Mouse (Mus musculus): ENCODE measurements around the gene Plxdc1. TPM values are rescaled to one million over a fixed set of nuclear protein-coding genes. Genes with fewer than 3 reads are reported as not detected.

The Plxdc1 gene
- 2.4 and 3.1 TPM in 2 replicates for total RNA-seq (2014; rRNA removed)
- 4.9 and 5.6 TPM in 2 replicates for polyA plus RNA-seq (2015; fragmentation: Nextera tagmentation; extraction: Ambion mirVana)

DNA sequence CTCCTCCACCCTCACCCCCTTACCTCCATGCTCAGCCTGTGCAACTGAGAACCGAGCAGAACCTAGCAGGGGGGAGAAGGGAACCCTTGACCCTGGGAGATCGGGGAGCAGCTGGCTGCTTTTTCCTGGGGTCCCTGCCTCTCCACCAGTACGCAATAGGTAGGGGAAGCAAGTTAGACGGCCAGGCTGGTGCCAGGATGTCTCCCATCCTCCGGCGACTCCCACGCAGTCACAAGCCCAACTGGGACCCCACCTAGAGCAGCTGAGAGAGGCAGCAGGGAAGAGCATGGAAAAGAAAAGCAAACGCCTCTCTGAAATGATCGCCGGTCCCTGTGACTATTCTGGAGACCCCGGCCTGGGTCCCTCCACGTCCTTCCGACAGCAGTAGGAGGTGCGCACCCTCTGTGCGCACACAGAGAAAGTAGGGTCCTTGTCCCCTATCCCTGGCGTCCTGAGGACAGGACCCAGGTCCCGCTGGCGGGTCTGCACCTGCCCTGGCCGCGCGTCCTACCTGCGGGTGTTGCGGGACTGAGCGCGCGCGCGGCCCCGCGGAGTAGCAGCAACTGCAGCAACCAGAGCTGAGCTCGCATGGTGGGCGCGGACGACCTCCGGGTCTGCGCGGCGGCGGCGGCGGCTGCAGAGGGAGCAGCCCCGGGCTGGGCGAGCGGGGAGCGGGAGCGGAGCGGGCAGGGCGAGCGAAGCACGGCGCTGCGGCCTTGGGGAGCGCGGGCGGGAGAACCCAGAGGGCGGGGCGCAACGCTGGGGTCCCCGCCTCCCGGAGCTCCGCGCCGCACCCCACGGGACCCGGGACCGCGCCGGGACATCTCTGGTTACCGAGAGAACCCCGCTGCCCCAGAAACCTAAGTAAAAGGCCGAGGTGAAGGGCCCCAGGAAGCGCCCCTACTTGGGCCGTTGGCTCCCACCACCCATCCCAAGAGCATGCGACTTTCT lies at the start of gene Plxdc1:
Gene Plxdc1, minus strand, starts transcription at position 718 of the 951 bp plus-strand sequence.
- ATAC-seq (ENCODE audit: low FRiP score) (no peak), DNase-seq (ENCODE audit: low spot score) (no peak)
- H3K4me2 ChIP-seq (ENCODE audit: low read depth, low read length, poor library complexity, severe bottlenecking): peak within 1 kb of the TSS; percentile 79
- 0 out of 2 replicates have a peak, but pooled peaks cover 5% of the 10 kb centered on the region for H3K4me1 ChIP-seq (ENCODE audit: insufficient read depth, low read length)
- WGBS: 3% methylated on average over 67 of the region's 74 CpGs
- H3K4me3 ChIP-seq (ENCODE audit: low read depth, low read length): peak within 1 kb of the TSS; percentile 72
- H3K9ac ChIP-seq (replicated peaks; ENCODE audit: low read length, poor library complexity, severe bottlenecking): peak within 1 kb of the TSS; percentile 63
- TF ChIP-seq CTCF (IDR thresholded peaks at IDR 0.05): no peak
- no peaks in the 10 kb centered on the region for H3K9me3 ChIP-seq (ENCODE audit: low read length)
- no peak within 1 kb of the TSS for H3K27ac ChIP-seq (ENCODE audit: low read depth, low read length)
- peaks cover 8% of the 10 kb centered on the region for H3K27me3 ChIP-seq (ENCODE audit: insufficient read depth, low read length)
- no peaks in the 10 kb centered on the region for H3K36me3 ChIP-seq (ENCODE audit: insufficient read depth, low read length)

DNA sequence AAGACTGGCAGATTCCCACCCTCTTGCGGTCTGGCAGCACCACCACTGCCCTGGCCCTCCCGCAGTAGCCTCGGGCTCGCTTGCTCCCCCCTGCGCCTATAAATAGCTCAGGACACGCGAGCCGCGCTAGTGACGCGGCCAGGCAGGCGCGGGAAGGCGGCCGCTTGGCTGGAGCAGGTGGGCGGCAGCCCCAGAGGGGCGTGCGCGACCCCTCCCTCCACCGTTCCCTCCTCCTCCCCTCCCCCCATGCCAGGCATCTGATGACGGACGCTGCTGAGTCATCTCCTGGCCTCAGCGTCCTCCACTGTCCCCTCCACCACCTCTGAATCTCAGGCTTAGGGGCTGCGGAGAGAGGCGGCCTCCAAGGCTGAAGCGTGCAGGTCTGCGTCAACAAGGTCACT lies 49.7 kb upstream of the Plxdc1 start:
- WGBS: 1% methylated on average over 27 of the region's 27 CpGs
- TF ChIP-seq CTCF (IDR thresholded peaks at IDR 0.05): peak; percentile 30; the same call in 1 of the 2 replicates
- Histone ChIP-seq H3K36me3 (ENCODE audit: insufficient read depth, low read length) (peaks cover 4% of the 10 kb centered on the region; the same call in 1 of the 2 replicates), H3K4me1 (ENCODE audit: insufficient read depth, low read length) (peaks cover 10% of the 10 kb centered on the region; the same call in 1 of the 2 replicates), H3K9ac (replicated peaks; ENCODE audit: low read length, poor library complexity, severe bottlenecking) (peak overlapping the region; percentile 56), H3K4me3 (ENCODE audit: low read depth, low read length) (peak overlapping the region; percentile 39), H3K9me3 (ENCODE audit: low read length) (no peaks in the 10 kb centered on the region), H3K27ac (ENCODE audit: low read depth, low read length) (0 out of 2 replicates have a peak overlapping the region, but pooled peaks have one; percentile 26), H3K27me3 (ENCODE audit: insufficient read depth, low read length) (no peaks in the 10 kb centered on the region), H3K4me2 (ENCODE audit: low read depth, low read length, poor library complexity, severe bottlenecking) (peak overlapping the region; percentile 77)
- peak; percentile 69 for DNase-seq (ENCODE audit: low spot score)
- peak; percentile 74 for ATAC-seq (ENCODE audit: low FRiP score)

DNA sequence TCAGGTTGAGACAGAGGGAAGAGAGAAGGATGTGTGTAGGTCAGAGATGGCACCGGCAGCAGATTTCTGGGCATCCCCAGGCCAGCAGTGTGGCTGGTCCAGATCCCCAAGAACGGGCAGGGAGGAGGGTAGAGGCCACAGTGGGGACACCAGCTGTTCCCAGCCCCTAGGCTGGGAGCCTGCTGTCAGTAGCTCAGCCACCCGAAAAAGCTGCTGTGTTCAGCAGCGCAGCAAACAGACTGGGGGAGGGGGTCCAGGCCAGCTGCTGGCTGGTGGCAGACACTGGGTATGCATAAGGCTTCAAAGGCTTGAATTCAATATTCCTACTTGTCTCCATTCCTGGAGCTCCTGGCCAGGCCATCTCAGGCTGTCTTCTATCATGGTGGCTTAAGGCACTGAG lies 48.6 kb upstream of the Plxdc1 start:
- ATAC-seq (ENCODE audit: low FRiP score) (no peak; the same call in 1 of the 2 replicates), DNase-seq (ENCODE audit: low spot score) (peak; percentile 77)
- H3K27me3 ChIP-seq (ENCODE audit: insufficient read depth, low read length): no peaks in the 10 kb centered on the region
- peaks cover 10% of the 10 kb centered on the region; the same call in 1 of the 2 replicates for H3K4me1 ChIP-seq (ENCODE audit: insufficient read depth, low read length)
- H3K36me3 ChIP-seq (ENCODE audit: insufficient read depth, low read length): peaks cover 12% of the 10 kb centered on the region; the same call in 1 of the 2 replicates
- H3K27ac ChIP-seq (ENCODE audit: low read depth, low read length): no peak overlapping the region
- 27% methylated on average over 4 of the region's 4 CpGs for WGBS
- H3K4me3 ChIP-seq (ENCODE audit: low read depth, low read length): no peak overlapping the region
- no peaks in the 10 kb centered on the region for H3K9me3 ChIP-seq (ENCODE audit: low read length)
- H3K4me2 ChIP-seq (ENCODE audit: low read depth, low read length, poor library complexity, severe bottlenecking): no peak overlapping the region
- no peak overlapping the region for H3K9ac ChIP-seq (replicated peaks; ENCODE audit: low read length, poor library complexity, severe bottlenecking)
- no peak for TF ChIP-seq CTCF (IDR thresholded peaks at IDR 0.05)

DNA sequence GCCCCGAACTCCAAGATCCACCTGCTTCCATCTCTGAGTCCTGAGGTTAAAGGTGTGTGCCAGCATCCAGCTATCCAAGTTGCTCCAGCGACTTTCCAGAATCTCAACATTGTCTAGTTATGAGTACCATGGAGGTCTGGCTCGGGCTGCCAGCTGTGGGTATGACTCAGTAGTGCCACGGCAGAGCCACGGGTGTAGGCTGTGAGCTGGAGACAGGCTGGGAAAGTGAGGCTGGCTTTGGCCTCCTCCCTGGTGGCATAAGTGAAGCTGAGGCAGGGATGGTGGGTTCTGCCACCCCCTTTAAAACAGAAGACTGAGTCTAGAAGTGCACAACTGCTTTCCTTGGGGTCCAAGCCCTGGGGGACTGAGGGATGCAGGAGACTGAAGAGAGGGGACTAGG lies 47.8 kb upstream of the Plxdc1 start:
- 91% methylated on average over 5 of the region's 5 CpGs for WGBS
- Histone ChIP-seq H3K4me1 (ENCODE audit: insufficient read depth, low read length) (peaks cover 10% of the 10 kb centered on the region; the same call in 1 of the 2 replicates), H3K27me3 (ENCODE audit: insufficient read depth, low read length) (no peaks in the 10 kb centered on the region), H3K9me3 (ENCODE audit: low read length) (no peaks in the 10 kb centered on the region), H3K4me3 (ENCODE audit: low read depth, low read length) (no peak overlapping the region), H3K27ac (ENCODE audit: low read depth, low read length) (no peak overlapping the region), H3K4me2 (ENCODE audit: low read depth, low read length, poor library complexity, severe bottlenecking) (no peak overlapping the region), H3K36me3 (ENCODE audit: insufficient read depth, low read length) (peaks cover 19% of the 10 kb centered on the region; the same call in 1 of the 2 replicates), H3K9ac (replicated peaks; ENCODE audit: low read length, poor library complexity, severe bottlenecking) (no peak overlapping the region)
- TF ChIP-seq CTCF (IDR thresholded peaks at IDR 0.05): no peak
- DNase-seq (ENCODE audit: low spot score) (no peak), ATAC-seq (ENCODE audit: low FRiP score) (no peak)

DNA sequence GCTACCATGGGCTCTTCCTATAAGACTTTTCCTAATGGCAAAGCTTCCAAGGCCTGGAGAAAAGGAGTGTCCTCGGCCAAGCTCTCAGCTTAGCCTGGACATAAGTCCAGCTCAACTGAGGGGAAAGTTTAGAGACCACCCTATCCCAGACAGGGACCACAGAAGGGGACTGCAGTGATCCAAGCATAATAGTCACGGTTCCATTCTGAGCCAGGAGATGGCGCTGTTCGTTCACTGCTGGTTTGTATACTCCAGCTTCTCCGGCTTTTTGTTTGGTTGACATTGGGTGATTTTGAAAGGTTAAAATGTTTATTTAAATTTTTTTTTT lies 45.2 kb upstream of the Plxdc1 start:
- WGBS: 3% methylated on average over 5 of the region's 5 CpGs
- ATAC-seq (ENCODE audit: low FRiP score) (no peak), DNase-seq (ENCODE audit: low spot score) (peak; percentile 88)
- Histone ChIP-seq H3K27ac (ENCODE audit: low read depth, low read length) (no peak overlapping the region), H3K27me3 (ENCODE audit: insufficient read depth, low read length) (no peaks in the 10 kb centered on the region), H3K9me3 (ENCODE audit: low read length) (no peaks in the 10 kb centered on the region), H3K4me3 (ENCODE audit: low read depth, low read length) (no peak overlapping the region), H3K9ac (replicated peaks; ENCODE audit: low read length, poor library complexity, severe bottlenecking) (no peak overlapping the region), H3K4me1 (ENCODE audit: insufficient read depth, low read length) (peaks cover 10% of the 10 kb centered on the region; the same call in 1 of the 2 replicates), H3K4me2 (ENCODE audit: low read depth, low read length, poor library complexity, severe bottlenecking) (no peak overlapping the region), H3K36me3 (ENCODE audit: insufficient read depth, low read length) (peaks cover 23% of the 10 kb centered on the region)
- peak; percentile 90 for TF ChIP-seq CTCF (IDR thresholded peaks at IDR 0.05)
